Mouse (Mus musculus) thymus, postnatal 25 days (tissue): ENCODE measurements at regions not wholly inside any gene's neighbourhood (a gene's known extent, or its start where the extent isn't known, plus 50 kb on each side); places are given as distances from the start of the nearest gene placed in this dataset.

ENCODE experiments used
- DNase-seq: peaks from one replicate; pipeline ENCODE4 v3.0.0; 2022

DNA sequence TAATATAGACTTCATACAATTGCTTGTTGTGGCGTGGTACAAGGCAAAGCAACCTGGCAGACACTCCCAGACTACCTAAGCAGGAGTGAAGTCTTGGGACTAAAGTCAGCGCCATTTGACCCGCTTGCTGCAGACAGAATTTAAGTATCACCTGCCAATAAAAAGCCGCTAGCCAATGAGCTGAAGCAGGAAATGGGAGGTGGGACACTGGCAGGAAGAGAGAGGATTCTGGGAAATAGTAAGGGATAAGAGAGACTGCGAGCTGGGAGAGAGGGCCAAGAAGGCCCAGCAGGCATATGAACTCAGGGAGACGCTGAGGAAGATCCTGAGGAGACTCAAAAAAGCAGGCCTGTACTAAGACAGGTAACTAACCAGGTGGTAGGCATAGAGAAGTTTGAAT is 102.0 kb upstream of the Slc22a12 start:
- DNase-seq = no peak

DNA sequence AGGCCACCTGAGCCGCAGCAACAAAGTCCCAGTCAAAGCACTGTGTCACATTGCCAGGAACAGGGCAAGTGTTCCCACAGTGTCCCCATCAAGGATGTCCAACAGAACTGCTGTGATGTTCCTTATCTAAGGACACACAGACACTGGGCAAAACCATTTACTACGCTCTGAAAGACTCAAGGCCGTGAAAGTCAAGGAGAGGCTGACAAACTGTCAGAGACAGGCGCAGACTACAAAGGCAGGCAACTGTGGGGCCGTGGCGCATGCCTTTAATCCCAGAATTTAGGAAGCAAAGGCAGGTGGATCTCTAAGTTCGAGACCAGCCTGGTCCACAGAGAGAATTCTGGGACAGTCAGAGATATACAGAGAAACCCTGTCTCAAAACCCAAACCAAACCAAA is 96.8 kb upstream of the Slc22a12 start:
- DNase-seq = no peak

- no peak for DNase-seq
Observed at GRCm38 (mm10) chr19:6633400-6633799, 90.6 kb upstream of the Slc22a12 start.

GRCm38 (mm10) chr19:6631817-6632216 is 89.0 kb upstream of the Slc22a12 start:
- no peak for DNase-seq

DNA sequence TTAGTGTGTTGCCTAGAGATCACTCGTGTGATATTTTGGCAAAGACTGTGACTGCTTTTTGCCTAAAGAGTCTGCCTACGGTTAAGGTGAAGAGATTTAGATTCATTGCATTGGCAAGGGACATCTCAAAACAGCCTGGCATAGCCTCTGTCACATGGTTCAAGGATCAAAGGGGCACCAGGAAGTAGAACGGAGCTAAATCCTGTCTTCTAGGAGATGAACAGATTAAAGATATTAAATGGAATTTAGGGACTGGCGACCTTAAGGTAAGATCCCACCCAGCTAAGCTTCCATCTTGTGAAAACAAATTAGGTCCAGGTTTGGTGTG is 87.7 kb upstream of the Slc22a12 start:
- DNase-seq = no peak

DNA sequence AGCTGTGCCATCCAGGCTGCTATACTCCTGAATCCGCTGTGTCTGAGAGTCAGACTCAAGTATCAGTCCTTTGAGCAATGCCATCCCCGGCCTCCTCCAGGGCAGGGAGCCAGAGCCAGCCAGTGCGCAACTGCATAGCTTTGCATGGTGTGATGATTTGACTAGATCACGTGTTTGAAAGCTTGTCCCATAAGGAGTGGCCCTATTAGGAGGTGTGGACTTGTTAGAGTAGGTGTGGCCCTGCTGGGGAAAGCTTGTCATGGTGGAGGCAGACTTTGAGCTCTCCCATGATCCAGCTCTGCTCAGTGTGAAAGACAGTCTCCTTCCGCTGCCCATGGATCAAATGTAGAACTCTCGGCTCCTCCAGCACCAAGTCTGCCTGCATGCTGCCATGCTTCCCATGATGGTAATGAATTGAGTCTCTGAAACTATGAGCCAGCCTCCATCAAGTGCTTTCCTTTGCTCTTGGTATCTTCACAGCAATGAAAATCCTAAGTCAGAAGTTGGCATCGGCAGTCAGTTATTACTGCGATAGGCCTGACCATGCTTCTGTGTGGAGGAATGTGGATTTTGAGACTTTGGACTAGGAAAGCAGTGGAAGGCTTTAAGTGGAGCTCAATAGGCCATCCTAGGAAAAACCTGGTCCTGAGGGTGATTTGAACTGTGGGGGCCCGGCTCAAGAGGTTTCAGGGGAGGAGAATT is 87.2 kb upstream of the Slc22a12 start:
- DNase-seq = no peak

GRCm38 (mm10) chr19:6625574-6625973 is 82.7 kb upstream of the Slc22a12 start:
- DNase-seq = no peak

DNA sequence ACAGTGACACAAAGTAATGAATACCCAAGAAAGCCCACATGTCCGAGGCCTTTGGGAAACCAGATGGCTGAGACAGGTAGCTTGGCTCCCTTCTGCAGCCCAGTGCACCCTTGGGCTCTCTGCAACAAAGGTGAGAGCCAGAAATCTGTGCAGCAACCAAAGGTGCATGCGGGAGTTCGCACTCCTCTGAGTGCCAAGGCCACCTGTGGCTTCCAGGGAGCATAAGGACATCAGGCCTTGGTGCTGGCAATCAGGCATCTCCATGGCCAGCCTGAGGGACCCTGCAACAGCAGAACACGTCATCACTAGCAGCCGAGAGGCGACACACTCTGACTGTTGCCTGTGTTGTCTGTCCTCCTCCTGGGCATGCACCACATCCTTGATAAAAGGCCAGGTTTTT is 78.2 kb upstream of the Slc22a12 start:
- DNase-seq = no peak

GRCm38 (mm10) chr19:6619546-6619945 is 76.7 kb upstream of the Slc22a12 start:
- no peak for DNase-seq

- DNase-seq = no peak
Observed at GRCm38 (mm10) chr19:6616659-6617058, 73.8 kb upstream of the Slc22a12 start.

GRCm38 (mm10) chr19:6612441-6612840 is 69.6 kb upstream of the Slc22a12 start:
- no peak for DNase-seq

DNA sequence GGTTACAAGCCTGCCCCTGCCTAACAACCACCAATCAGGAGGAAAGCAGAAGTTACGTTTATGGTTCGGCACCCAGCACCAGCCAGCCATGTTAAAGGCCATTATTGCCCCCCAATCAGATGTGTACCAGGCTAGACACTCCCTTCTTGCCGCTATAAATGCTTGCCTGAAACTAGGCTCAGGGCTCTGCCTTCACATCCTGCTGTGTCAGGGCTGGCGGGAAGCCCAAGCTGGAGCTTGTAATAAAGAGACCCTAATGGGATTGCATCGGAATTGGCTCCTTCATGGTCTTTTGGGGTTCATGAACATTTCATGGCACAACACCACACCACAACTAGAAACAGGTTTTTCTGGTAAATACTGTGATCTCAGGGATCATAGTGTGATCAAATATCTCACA is 69.1 kb upstream of the Slc22a12 start:
- no peak for DNase-seq

DNA sequence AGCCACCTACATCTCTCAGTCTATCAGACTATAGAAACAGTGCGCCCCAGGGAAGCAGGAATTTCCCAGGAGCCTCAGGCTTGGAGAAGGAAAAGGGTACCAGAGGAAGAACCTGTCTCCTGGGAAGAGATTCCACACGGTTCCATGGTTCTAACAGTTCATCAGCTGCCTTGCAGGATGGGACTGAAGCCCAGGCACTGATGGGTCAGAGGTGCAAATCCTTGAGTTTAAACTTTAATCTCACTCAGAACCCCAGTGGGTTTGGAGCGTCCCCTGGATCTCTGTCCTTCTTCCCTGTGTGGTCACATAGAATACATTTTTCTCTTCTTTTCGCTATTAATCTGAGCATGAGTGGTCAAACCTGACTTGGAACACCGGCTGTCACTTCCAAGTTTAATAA is 67.9 kb upstream of the Slc22a12 start:
- no peak for DNase-seq

- no peak for DNase-seq
Observed at GRCm38 (mm10) chr19:6610051-6610450, 67.2 kb upstream of the Slc22a12 start.

- DNase-seq = no peak
Observed at GRCm38 (mm10) chr19:6607501-6607900, 64.7 kb upstream of the Slc22a12 start.

GRCm38 (mm10) chr19:6606667-6607066 is 63.8 kb upstream of the Slc22a12 start:
- DNase-seq = no peak

- no peak for DNase-seq
Observed at GRCm38 (mm10) chr19:6604702-6605101, 61.9 kb upstream of the Slc22a12 start.

GRCm38 (mm10) chr19:6600873-6601530 is 58.2 kb upstream of the Slc22a12 start:
- no peak for DNase-seq

DNA sequence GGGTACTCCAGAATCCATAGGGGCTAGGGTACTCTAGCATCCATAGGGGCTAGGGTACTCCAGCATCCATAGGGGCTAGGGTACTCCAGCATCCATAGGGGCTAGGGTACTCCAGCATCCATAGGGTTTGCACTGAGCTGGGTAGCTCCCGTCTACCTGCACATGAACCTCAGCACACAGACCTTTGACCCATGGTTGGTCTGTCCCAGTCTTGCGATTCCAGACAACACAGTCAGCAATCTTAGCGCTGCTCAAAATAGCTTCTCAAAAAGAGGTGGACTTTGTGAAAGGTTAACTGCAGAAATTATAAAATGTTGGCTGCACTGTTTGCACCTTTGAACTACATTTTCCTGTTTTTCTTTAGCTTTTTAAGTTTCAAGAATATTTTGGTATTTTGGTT is 56.4 kb upstream of the Slc22a12 start:
- no peak for DNase-seq

DNA sequence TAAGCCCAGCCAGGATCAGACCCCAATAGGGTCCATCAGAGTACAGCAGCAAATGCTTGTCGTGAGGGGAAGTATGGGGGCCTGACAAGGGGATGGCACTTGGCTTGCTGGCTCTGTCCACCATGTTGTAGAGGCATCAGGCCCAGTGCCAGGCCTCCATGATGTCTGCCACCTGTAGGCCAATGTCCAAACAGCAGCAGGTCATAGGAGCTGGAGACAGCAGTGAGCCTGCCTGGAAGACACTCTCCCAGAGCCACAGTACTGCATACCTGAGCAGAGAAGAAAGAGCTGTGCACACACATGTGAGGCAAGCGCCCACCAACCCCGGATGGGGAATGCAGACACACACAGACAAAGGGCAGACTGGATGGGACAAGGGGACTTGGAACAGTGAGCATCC is 55.4 kb upstream of the Slc22a12 start:
- DNase-seq = no peak

GRCm38 (mm10) chr19:6595801-6596200 is 53.0 kb upstream of the Slc22a12 start:
- no peak for DNase-seq
